Mouse (Mus musculus) spleen, postnatal 14 days (tissue): ENCODE results near the gene Teddm2.

Experiments
- DNase-seq, 2 experiments: peaks; one replicate each; pipeline ENCODE4 v3.0.0; 2021 to 2022; ENCODE audit warnings: low spot score in 2 of 2

The Teddm2 gene

DNA sequence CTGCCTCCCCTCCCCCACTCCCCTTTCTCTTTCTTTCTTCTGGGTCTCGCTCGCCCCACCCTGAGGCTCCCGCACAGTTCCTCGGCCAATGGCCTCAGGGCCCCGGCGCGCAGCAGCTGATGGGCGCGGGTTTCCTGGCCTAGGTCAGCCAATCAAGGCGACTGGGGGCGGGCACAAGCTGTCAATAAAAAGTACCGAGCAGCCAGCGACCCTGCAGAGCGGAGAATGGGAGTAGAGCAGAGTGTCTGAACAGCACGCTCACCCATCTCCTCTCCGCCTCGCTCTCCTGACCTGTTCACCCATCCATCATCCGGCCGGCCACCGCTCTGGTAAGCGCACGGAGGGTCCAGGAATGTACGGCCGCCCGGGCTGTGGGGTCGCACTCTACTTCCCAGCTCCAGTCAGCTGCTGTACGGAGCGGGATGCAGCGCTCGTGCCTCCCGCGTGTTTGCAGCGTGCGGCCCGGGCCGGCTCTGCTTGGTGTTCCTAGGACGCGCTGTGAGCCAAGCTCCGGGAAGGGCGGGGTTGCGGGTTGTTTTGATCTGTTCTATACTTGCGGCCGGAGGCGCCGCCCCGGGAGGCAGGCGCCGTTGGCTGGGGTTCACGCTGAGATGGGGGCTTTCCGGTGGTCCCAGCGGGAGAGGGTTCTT is at the start of gene Teddm2, which contains the start of gene Glul:
Gene Teddm2 (minus strand): TSS at position 498 of the 650 bp plus-strand sequence.
Gene Glul (plus strand): TSS at position 214 of the 650 bp plus-strand sequence.
- DNase-seq, result peak; percentile 85 to 91

DNA sequence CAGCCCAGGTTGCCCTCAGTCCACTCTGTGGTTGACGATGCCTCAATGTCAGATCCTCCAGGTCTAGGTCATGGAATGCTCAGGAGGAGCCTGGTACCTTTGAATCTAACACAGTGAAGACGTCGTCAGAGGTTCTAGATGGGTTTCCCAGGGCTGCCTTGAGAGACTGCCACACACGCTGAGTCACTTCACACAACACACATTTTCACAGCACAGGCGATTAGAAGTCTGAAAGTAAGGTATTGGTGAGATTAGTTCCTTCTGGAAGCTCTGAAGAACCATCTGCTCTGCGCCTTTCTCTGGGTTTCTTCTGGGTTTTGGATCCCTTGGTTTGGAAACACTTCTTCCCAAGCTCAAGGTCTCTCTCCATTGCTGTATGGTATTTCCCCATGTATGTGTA is 47.8 kb upstream of the Teddm2 start:
- no peak for DNase-seq

DNA sequence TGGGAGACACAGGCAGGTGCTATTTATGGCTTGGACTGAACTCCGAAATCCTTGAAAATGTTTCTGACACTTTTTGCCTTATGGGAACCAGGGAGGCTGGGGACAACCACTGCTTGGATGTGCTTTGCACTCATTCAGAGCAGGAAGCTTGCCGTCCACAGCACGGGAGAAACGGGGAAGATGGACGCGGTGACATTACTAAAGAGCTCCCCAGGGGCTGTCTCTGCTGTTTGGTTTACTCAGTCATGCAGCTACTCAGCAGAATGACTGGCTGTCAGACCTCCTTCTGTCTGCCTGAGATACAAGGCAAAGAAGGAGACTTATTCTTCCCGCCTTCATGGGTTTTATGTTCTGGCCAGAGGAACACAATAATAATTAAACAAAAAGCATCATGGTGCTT is 46.9 kb upstream of the Teddm2 start:
- DNase-seq, result no peak

DNA sequence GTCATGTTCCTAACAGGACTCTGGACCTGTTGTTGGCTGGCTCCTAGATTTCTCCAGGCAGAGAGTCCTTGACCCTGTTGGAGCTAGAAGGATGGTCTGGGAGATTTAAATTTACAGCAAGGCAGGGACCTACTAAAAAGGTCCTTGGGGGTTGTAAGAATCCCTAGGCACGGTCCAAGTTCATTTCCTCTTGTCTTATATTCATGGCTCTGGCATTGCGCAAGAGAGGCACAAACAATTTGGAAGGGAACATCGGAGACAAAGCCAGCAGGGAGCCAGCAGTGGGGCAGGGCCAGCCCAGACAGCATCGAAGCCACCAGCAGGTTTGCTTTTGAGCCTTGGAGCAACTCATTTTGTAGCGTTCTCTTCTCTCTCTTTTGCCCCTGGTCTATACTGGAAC is 45.2 kb upstream of the Teddm2 start:
- DNase-seq, result no peak

DNA sequence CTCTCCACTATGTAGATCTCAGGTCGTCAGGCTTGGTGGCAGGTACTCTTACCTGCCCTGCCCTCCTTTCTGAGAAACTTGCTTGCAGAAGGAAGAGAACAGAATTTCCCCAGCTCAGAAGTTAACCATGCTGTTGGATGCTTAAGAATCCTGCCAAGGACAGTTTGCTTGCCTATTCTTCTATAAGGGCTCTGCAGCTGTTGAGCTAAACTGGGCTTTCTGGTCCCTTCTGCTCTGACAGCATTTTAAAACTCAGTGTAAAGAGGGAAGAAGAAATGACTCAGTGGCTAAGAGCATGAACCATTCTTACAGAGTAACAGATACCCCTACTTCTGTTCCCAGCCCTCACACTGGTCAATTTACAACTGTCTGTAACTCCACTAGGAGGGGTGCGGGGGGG is 41.0 kb upstream of the Teddm2 start:
- no peak for DNase-seq

DNA sequence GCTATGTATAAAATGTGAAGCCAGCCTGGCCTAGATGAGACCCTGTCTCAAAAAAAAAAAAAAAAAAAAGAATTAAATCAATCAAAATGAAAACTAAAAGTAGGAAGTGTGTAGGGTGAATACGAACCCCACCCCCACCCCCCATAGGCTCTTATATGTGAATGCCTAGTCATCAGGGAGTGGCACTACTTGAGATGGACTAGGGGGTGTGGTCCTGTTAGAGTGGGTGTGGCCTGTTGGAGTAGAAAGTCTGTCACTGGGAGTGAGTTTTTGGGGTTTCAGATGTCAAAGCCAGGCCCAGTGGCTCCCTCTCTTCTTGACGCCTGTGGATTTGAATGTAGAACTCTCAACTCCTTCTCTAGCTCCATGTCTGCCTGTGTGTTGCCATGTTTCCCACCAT is 37.0 kb upstream of the Teddm2 start:
- no peak for DNase-seq

DNA sequence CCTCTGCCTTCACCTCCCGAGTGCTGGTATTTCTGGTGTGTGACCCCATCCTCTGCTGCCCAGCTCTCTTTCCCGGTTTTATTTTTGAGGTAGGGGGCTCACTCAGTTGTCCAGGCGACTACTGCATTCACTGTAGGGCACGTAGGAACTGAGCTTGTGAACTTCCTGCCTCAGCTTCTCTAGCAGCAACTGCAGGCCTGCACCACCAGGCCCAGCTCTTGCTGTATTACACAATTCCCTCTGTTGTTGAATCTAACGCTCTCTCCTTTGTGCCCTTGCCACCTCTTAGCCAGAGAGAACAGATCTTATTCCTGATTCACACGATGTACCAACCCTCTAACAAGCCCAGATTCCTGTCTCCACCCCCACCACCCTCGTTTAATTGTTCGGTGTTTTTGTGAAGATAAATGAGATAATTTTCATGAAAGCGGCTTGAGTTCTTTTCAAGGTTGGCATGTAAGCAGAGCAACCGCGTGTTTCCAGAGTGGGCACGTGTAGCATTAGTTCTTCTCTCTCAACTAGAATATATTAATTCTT is 35.9 kb upstream of the Teddm2 start:
- DNase-seq, result no peak

DNA sequence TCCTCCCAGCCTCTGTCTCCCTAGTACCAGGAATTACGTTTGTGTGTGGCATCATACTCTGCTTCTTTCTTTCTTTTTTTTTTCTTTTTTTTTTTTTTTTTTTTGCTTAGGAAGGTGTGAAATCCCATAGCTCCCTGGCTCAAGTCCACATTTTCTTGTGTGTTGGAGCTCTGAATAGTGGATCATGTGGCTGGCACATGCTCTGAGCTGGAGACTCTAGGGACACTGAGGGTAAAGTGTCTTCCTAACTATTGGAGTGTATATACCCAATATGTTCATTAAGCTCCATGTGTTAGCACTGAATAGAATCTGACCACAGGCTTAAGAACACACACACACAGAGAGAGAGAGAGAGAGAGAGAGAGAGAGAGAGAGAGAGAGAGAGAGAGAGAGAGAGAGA is 33.7 kb upstream of the Teddm2 start:
- DNase-seq, result no peak

DNA sequence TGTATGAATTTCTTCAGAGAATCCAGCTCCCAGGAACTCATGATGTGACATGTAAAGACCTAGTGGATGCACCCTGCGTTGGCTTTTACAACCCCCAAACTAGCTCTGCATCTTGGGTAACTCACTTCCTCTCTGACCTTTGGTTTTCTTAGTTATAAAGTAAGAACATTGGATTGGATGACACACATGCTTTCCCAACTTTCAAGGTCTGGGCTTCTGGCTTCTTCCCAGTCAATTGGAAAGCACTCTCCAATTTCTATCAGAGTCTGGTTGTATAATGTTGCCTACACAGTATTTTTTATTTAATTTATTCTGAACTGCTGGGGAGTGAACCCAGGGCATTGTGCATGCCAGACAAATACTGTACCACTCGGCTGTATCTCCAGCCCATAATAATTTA is 30.4 kb upstream of the Teddm2 start:
- no peak for DNase-seq

DNA sequence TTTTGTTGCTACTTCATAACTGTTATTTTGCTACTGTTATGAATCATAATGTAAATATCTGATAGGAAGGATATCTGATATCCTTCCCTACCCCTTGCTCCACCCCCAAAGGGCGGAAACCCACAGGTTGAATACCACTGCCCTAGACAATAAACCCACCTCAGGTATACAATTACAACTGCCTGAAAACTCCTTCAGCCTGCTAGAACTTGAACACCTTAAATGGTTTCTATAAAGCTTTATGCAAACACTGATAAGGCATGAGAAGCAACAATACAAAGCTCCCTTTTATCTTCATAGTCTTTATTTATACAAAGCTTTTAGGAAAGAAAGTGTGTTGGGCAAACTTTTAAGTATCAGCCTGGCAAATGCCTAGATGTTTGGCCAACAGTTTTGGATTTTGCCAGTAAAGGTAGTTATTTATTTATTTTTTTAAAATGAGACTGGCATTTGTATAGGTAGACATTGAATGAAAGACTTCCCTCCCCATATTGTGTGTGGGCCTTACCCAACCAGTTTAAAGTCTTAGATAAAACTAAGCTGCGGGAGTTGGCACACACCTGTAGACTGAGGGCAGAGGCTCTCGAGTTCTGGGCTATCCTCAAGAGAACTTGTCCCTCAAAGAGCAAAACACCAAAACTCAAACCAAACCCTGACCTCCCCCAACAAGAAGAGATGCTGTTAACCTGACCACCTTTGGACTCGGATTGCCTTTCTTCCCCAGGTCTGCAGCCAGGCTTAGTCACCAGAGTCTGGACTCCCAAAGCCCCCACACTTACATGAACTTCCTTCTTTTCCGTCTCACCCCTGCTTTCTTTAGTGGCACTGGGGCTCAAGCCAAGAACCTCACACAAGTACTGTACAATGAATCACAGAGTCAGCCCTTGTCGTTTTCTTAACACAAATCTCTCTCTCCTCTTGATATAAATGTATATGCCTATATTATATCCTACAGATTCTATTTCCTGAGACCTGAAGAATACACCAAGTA is 24.7 kb upstream of the Teddm2 start:
- no peak for DNase-seq

DNA sequence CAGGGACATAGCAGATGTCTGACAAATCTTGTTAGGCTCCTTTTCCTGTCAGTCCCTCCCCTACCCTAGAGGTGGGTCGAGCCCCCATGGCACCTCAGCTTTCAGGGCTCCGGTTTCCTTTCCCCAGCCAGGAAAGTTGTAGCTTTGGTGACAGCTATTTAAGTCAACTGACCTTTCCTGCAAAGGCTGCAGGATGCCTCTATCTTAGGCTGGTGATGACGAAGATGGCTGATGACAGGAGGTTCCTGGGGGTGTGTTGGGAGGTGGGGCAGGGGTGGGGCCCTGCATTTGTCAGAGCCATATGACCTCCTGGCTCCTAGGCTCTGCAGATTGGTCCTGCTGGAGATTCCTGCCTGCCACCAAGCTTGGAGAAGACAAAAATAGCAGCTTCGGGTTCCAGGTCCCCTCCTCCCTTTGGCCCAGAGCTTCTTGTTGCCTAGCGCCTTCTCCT is 22.6 kb upstream of the Teddm2 start:
- DNase-seq, result no peak

DNA sequence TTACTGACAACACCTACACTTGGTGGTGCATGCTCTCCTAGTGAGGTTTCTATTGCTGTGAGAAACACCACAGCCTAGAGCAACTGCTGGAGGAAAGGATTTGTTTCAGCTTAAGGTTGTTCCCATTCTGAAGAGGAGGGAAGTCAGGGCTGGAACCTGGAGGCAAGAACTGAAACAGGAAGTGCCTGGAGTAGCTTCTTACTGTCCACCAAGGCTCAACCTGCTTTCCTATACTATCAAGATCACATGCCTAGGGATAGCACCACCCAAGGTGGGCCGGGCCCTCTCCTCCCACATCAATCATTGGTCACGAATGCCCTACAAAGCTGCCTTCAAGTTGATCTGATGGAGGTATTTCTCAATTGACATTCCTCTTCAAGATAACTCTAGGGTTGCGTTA is 21.6 kb upstream of the Teddm2 start:
- no peak for DNase-seq

DNA sequence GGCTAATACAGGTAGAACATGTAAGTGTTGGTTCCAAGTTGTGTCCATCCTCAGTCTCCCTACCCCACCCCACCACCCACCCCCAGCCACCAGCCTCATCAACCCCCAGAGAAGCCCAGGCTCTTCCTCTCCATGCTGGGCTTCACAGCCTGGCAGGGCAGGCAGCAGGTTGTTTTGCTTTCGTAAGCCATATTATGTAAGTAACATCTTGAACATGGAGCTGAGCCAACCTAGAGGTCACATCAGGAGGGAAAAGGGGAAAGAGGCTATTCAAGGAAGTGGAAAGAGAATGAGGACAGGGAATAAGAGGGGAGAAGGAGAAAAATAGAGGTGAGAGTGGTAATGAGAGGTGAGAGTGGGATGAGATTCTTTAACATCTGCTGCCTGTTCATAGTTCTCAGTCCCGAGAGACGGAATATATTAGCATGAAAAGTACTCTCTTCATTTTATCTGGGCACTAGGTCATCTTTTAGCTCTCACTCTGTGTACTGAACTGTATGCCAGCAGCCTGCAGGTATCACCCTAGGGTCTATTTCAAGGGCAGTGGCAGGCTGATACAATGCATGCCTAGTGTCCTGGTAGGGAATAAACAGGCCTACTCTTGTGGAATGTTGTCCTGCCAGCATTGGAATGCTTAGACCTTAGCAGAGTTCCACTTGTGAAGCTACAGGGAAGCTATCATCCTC is 18.6 kb upstream of the Teddm2 start:
- no peak for DNase-seq

DNA sequence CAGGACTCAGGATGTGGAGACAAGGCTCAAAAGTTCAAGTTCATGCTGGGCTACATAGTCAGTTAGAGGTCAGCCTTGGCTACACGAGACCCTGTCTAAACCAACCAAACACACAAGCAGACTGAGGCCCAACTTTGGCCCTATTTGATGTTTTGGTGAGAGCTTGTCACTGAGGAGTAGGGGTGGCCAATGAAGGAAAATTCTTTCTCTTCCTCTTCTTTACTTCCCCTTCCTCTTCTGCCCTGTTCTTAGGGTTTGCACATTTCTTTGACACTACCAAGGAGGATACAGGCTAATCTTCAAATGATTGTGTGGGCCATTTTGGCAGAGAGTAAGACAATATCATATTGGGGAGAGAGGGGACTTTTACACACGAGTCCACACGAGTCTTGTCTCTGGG is 13.8 kb upstream of the Teddm2 start:
- DNase-seq, result no peak

DNA sequence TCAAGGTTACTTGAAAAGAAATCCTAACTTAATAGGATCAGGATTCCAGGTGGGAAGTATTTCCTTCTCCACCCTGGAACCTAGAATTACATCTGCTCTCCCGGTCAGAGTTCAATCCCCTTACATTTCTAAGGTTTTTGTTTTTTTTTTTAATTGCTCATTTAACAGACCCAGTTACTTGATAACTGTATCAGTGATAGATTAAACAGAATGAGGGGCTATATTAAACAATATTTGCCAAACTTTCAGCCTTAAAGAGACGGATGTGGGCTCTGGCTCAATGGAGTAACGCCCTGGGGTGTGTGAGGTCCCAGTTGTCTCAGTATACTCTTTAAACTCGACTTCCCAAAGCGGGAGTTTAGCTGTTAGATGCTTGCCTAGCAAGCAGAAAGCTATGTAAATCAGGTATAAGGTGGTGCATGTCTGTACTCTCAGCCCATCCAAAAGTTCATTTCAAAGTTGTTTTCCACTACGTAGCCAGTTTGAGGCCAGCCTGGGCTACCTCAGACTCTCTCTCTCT is 11.3 kb upstream of the Teddm2 start:
- no peak for DNase-seq

DNA sequence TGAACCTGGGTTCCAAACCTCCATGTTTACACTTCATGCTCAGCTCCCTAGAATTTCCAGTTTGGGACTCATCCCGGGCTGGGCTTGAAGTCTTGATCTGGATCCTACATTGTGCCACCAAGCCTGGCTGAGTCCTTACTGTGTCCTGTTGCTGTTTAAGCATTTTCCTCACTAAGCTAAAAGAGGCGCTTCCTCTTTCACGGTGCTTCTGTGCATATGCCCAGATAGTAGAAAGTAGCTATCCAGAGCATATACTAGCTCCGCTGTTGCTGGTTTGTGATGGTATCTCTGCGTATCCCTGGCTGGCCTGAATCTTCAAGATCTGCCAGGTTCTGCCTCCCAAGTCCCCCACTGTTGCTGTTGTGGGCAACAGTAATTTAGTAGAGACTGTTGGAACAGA is 10.4 kb upstream of the Teddm2 start:
- no peak for DNase-seq

DNA sequence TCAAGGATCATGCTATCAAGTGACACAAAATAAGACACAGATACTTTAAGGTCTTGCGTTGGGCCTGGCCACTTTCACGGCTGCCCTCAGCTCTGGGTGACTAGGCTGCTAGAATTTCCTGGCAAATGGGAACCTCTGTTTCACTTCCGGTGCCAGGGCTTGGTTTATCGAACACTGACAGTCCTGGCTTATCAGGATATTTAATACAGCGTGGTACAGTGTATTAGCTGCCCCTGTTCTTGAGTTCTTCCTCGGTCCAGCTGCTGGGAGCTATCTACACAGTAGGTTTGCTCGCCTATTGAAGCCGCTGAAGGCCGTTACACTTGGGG is 9.9 kb upstream of the Teddm2 start:
- no peak for DNase-seq

DNA sequence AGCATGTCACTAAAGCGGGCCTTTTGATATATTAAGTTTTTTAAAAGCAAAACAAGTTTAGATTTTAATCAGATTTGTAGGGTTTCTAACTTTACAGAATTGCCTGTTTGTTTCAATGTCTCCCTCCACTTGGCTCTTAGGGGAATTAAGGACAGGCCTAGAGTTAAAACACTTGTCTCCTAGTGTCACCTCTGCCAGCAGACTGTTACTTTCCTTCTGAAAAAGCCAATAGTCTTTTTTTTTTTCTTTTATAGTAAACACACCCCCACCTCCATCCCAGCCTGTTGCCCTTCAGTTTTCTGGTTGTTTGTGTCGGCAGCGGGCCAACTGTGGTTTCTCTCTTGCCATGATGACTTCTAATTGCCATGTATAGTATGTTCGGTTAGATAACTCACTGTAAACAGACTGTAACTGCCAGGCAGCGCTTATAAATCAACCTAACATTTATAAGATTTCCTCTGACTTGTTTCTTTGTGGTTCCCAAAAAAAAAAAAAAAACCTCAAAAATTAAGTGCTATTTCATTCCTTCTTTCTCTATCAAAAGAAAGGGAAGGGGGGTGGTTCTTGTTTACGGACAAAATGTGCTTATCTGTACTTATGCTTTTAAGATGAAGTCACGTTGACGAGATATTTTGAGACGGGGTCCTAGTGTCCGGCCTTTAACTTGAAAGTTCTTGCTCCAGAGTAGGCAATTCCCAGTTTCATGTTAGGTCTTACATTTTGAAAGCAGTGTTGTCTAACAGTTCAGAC is 9.4 kb upstream of the Teddm2 start:
- DNase-seq, result peak in 1 of 2 experiments; percentile 15

DNA sequence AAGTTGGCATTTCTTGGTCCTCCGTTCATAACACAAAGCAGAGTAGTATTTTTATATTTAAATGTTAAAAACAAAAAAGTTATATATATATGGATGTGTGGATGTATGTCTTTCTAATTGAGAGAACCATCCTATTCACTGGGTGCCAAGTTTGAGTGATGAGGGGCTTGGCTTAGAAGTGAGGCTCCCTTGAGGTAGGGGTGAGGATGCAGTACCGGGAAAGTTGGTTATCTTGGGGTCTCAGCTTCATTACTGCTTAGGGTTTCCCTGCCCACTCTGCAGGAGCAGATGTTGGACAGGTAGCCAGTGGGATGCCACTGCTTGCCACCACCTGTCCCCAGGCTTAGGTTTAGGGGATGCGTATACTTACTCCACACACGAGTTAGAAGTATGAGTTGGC is 8.7 kb upstream of the Teddm2 start:
- no peak for DNase-seq

DNA sequence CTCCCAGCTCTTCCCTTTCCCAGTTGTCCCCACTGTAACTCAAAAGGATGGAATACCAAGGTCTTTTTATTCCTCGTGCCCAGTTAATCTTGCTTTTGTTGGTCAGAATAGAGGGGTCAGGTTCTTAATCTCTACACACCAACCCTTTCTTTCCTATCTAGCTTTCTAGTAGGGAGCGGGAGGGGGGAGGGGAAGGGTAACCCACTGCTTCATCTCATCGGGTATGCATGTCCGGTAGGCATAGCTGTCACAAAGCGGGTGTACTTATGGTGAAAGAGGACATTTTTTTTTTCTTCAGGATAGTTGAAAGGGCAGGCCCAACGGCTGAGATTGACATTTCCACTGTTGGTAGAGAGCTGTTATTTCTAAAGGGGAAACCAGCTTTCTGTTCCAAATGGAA is 8.2 kb upstream of the Teddm2 start:
- no peak for DNase-seq

DNA sequence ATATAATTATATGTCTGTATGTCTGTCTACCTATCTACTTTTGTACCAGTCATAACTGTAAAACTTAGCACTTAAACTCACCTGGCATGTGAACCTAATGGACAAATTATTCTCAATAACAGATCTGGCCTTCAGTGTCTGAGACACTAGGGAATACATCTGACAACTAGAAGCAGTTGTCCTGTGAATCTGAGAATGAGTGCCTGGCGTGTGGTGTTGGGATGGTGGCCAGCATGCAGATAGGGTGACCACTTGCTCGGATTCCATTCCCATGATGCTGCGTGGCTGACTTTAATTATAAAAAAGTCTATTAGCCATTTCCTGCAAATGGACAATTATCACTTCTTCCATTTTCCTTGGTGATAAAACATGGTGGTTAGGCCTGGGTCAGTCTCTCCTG is 5.9 kb upstream of the Teddm2 start:
- no peak for DNase-seq
